Mouse (Mus musculus): ENCODE measurements around the gene Trio.

The Trio gene

DNA sequence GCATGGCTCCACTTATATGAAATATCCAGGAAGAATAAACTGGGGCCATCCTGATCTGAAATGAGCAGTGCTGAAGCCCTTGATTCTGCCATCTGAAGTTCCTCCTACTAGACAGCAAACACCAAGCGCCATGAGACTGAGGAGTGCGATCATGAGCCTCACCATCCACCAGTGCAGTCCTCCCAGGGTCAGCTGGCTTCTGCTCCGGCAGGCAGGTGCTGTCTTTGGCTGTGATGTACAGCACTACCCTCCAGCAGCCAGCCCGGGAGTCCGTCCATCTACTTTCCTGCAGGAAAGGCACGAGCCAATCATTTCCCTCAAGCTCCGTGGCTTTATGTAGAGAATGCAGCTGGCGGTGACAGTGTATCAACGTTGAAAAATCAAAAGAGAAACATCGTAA is 10.0 kb upstream of the Trio start:
- DNase-seq (ENCODE audit: low spot score), result no peak

DNA sequence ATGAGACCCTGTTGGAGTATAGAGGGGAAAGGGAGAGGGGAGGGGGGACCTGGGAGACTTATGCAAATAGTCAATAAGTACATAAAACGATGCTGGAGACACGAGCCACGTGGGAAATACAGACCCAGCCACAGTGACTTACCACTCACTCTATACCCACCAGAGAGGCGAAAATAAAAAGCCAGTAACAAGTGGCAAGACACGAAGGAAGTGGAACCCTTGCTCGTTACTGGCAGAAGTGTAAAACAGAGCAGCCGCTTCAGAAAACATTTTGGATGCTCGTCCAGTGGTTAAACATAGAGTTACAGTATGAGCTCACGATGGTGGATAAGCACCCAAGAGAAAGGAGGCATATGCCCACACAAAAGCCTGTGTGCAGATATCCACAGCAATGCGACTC is 9.0 kb upstream of the Trio start:
- no peak for DNase-seq (ENCODE audit: low spot score)

DNA sequence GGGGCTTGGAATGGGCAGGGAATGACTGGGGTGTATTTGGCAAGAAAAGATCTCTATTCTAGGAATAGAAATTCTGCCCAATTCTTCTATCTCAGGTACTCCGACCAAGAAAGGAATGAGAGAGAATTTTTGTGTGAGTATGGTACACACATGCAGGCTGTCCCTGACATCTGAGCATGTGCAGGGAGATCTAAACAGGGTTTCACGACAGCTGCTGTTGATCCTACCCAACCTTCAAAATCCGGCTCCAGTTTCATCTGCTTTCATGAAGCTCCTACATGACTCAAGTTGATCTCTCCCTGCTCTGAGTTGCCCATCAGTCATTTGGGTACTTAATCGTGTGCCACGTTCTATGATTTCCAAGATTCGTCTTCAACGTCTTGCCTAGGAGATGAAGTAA is 3.7 kb upstream of the Trio start:
- no peak for DNase-seq (ENCODE audit: low spot score)

DNA sequence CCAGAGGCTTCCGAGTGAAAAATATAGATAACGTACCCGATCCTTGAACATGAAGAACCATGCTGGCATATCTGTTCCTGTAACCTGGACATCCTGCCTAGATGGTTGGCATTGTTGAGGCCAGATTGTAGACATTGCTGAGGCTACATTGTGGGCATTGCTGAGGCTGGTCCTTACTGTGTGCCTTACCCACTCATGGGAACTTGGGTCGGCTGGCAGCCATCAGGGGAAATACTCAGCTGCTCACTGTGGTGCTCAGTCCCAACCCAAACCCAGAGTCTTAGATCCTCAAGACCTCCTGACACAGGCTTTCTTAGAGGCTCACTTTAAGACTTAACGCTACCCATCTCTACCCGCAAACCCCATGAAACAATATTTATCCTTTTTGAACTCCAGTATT is 2.9 kb upstream of the Trio start:
- DNase-seq (ENCODE audit: low spot score), result no peak

DNA sequence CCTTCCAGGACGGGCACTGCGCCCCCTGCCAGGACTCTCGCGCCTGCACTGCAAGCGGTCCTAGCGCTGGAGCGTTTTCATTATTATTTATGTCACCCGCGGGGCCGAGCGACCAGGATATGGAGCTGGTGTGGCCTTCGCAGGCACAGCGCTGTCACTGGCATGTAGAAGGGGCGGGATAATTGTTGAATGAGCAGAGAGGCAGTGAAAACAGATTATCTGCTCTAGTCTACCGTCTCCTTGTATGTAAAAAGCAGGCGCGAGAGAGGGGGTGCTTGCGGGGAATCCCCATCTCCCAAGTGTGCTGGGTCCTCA is 476 bp upstream of the Trio start:
- no peak for DNase-seq (ENCODE audit: low spot score)

DNA sequence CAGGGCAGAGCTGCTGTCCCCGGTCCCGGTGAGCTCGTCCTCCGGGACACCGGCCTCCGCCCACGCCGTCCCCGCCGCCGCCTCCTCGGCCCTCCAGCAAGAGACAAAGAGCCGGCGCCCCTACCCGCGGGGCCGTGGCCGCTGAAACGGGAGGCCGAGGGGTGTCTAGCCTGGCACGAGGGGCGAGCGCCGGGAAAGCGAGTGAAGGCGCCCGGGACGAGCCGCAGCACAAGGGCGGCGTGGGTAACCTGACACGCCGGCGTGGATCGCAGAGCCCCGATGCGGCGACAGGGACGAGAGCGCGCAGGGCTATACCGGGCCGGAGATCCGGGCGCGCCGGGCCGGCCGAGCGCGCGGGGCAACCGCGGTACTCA is 696 bp downstream of the Trio start:
- DNase-seq (ENCODE audit: low spot score), result no peak

DNA sequence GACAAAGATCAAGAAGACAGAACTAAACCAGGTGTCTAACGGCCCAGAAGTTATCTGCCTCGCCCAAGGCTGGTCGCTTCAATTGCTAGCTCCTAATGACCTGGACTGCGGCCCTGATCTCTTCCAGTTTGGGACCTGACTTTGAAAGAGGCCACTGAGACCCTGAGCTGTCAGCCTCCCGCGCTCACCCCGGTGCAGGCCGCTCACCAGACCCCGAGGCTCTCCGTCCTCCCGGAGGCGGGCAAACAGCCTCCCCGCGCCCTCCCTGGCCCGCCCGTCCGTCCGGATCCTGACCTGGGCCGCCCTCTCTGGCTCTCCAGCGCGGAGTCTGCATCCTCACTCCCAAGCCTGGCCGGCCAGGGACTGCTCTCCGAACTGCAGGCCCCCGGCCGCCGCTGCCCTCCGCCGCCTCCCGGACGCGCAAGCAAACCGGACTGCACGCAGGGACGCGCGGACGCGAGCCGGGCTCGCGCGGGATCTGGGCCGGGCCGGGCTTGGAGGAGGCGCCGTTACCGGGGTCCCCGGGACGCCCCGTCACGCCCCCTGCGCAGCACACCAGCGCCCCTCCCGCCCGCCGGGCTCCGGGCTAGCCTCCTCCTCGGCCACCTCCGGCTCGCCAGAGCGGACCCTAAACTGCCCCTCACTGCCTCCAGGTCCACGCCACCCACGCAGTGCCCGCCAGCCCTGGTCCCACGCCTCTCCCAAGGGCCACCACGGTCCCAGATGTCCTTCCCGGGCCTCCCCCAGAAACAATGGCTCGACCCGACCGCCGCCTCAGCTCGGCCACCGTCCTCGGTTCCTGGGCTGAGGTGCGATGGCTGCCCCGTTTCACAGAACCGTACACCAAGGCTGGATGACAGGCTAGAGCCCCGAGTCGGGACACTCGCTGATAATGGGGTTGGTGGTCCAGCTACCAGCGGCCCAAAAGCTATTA is 1.4 kb downstream of the Trio start:
- no peak for DNase-seq (ENCODE audit: low spot score)

DNA sequence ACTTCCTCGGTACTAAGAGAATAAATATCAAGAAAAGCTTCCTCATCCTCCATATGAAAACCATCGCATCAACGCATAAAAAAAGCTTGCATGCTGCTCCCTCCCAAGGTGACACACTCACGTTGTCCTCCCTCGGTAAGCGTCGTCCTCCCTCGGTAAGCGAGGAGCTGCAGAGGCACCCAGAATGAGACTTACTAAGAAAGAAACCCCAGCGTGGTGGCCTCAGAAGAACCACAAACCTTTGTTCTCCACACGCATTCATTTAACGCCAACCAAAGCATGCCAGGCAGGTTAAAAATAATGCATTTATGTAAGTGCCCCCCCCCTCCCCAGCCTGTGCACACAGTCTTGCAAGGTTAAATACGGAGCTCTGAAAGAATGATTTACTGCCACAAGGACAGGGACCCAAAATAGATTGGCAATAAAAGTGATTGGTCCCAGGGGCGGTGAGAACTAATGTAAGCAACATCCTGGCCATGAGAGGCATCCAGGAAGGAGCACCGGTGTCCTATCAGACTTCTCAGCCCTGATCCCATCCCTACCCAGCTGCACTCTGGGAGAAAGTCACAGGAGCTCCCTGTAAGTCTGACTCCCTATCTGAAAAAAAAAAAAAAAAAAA is 3.9 kb downstream of the Trio start:
- no peak for DNase-seq (ENCODE audit: low spot score)

DNA sequence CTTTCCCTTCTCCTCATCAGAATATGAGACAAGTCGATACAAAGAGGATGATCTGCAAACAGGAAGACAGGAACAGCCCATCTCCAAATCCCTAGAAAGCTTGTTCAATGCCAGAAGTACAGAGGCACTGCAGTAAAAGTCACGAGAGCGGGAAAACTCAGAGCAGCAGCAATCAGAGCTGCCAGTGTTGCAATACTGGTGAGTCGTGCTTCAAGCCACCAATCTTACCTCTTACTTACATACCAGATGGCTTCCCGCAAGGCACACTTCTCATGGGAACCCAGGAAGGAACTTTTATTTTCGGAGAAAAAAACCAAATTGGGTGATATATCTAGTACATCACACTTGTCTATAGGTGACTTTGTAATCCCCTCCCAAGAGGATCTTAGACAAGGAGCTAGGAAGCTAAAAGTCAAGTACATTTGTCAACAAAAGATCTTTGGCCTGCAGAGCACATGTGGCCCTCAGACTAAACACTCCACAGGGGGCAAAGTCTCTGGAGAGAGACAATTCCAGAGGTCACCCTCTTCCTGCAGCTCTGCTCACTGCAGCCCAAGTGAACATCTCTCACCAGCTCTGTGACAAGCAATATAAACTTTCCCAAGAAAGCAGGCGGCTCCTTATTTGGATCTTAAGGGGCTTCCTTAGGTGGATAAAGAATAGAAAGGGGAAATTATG is 6.1 kb downstream of the Trio start:
- no peak for DNase-seq (ENCODE audit: low spot score)

DNA sequence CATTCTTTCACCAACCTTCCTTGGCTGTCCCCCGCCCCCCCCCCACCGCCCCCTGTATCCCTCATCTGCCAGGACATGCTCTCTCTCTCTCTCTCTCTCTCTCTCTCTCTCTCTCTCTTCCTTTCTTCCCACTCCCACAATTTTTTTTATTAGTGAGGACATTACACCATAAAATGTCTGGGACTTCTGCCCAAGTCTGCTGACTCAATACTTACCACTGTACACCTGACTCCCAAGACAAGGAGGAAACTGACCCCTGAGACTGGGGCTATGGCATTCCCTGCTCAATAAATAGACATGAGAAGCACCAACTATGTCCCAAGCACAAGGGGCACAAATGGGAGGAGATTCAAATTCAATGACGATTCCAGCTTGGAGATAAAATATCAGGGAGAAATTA is 18.1 kb downstream of the Trio start:
- DNase-seq (ENCODE audit: low spot score), result no peak

DNA sequence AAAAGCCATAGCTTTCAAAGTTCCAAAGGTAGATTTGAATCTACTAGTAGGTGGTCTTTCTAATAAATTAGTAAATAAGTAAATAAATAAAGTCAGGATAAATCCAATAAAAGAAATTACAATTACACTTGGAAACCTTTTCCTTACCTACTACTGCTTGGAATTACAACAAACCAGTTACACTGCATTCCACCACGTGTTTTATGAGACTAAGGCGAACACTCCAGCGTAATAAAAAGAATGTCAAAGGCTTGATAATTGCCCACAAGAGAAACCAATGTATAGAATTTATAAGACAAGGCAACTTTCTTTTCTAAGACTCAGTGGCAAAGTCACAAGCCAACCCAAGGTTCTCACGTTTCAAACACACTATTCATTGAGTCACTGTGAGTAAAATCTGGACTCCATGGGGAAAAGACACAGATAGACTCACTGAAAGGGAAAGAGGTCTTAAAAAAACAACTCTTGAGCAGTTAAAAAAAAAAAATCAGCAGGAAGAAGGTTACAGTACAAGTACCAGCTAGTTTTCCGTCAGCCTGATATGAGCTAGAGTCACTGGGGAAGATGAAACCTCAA is 21.4 kb downstream of the Trio start:
- no peak for DNase-seq (ENCODE audit: low spot score)

DNA sequence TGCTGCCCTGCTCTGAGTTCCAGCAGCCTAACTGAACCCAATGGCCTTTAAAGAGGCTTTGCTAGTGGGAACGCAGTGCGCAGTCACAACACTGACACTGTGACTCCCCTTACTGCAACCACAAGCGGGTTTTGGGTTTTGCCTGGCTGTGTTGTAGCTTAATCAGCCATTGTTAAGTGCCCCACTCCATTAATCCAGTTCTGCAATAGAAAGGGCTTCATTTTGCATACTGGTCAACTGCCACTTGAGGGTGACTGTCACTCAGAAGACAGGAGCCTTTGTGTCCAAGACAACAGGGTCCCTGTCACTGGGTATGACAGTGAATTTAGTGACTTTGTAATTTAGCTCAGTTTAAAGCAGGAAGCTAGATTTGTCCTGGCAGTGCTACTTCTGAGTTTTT is 23.1 kb downstream of the Trio start:
- DNase-seq (ENCODE audit: low spot score), result no peak

DNA sequence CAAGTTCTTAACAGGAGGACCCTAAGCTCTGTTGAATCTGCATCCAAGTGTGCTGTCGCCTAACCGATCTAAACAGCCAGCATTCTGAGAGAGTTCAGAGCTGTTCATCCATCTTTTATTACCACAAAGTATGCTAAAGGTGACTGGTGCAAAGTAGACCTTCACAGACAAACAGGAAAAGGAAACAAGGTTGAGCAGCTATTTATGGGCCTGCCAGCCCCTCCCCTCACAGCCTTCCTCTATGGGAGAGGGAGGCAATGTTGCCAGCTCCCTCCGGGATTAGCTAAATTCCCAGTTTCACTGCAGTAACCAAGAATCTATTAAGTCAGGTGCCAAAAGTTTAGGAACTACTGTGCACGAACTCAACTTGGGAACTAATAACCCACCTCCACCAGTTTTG is 24.3 kb downstream of the Trio start:
- no peak for DNase-seq (ENCODE audit: low spot score)

DNA sequence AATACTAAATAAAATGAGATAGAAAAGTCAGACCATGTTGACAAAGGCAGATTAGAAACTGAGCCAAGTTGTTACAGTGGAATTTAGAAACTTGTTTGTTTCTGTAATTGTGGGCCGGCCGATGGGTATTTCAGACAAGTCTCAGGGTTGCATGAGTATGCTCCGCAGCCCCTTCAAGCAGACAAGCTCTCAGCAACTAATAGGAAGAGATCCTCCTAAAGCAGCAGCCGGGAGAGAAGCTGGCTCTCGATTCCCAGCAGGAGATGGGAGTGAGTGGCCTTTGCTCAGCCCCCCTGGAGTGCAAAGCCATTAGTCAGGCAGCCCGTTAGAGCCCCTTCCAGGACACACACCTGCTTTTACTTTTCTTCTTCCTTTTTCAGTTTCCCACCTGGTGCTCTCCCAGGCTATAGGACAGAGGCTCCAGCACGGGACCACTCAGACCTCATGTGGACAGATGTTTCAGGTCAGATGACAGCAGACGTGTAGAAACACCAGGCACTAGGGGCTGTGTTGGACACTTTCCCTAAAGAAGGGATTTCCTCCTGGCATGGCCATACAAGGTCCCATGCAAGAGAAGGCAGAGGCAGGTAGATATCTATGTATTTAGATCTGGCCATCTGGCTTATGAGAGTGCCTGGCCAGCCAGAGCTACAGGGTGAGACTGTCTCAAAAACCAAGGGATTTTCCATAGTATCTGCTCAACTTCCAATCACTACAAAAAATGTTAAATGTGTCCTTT is 26.9 kb downstream of the Trio start:
- DNase-seq (ENCODE audit: low spot score), result no peak

DNA sequence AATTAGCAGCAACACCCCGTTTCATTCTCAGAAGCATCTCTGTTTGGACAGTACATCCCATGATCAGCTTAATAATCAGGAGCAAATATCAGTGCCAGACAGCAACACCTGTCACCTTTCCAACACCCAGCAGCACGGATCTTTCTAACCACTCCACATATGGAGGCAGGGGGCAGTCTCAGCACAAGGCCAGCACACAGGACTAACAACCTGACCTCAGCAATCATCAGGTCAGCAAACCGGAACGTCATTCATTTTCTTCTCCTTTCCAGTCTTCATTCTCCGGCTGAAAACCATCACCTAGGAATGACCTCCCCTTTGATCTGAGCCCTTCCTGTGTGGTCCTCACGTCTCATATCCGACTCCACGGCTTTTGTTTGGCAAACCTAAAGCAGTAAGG is 27.7 kb downstream of the Trio start:
- DNase-seq (ENCODE audit: low spot score), result no peak

DNA sequence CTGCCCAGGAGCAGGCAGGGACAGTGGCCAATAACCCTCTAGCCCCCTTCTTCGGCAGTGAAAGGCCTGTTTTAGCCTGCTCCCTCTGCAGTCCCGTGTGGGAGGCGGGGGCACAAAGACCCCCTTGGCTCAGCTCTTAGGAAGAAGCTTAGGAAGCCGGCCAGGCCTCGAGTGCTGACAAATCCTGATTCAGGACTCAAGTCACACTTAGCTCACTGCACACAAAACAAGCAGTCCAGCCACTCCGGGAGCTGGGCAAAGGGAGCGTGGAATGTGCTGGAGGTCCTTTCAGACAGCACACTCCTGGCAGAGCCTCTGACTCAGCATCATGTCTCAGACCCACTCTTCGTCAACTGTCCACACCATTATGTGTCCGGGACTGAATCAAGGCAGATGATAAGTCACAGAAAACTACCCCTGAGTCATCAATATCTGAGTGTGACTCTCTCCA is 28.2 kb downstream of the Trio start:
- no peak for DNase-seq (ENCODE audit: low spot score)

DNA sequence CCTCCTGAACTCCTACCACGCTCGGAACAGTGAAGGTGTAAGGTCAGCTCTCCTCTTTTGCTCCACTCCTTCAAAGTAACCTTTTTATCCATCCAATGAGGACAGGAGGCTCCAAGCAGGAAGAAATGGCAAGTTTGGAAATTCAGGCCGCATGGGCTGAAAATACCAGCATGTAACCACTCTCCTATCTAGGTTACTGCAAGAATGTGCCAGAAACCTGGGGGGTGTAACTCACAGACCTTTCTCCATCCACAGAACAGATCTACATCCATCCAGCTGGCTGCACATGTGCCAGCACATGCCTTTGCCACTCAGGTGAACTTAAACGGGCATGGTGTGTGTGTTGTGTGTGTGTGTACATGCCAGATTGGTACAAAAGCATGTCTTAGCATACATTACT is 28.9 kb downstream of the Trio start:
- no peak for DNase-seq (ENCODE audit: low spot score)

DNA sequence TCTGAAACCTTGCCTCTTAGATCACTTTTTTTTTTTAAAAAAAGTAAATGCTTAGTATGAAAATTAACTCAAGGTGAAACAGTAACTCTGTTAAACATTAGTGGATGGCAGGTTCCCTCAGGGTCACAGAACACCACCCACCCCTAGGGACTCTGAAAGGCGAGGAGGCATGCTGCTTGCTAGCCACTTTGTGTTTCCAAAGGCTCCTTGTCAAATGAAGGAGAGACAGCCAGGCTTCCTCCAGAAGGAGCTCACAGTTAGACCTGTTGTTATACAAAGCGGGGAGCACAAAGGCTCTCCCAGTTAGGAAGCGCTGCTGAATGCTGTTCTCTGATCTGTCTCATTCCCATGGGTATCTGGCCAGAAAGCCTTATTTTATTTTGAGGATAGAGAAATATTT is 30.2 kb downstream of the Trio start:
- no peak for DNase-seq (ENCODE audit: low spot score)

DNA sequence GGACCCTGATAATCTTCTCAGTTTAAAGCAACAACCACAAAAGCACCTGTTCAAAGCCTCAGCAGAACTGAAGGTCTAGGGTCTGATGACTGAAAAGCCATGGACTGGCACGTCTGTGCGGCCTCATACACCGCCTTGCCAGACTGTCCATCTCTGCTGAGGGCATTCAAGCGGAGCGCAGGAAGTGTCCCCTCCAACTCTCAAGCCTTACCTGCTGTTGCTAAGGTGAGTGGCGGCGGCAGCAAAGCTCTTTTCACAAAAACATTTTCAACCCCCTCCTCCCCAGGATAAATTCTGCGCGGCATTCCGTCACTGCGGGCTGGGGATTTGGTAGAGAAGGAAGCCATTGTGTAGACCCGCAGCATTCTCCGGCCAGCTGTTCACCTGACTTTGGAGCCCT is 30.8 kb downstream of the Trio start:
- DNase-seq (ENCODE audit: low spot score), result no peak

DNA sequence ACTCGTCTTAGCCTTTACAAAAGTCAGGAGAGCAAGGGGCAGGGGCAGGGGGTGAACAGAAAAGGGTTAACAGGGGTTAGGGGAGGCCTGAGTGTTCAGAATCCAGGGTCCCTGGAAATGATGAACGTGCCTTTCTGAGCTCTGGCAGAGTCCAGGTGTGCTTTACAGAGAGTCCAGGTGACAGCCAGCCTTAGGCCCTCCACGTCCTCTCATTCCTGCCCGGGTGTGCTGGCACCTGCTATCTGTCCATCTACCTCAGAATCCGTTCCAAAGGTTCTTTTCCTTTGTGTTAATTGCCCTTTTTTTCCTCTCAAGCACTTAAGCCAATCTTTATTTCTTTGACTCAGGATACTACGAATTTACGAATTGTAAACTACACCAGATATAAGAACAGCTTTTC is 32.1 kb downstream of the Trio start:
- DNase-seq (ENCODE audit: low spot score), result no peak

DNA sequence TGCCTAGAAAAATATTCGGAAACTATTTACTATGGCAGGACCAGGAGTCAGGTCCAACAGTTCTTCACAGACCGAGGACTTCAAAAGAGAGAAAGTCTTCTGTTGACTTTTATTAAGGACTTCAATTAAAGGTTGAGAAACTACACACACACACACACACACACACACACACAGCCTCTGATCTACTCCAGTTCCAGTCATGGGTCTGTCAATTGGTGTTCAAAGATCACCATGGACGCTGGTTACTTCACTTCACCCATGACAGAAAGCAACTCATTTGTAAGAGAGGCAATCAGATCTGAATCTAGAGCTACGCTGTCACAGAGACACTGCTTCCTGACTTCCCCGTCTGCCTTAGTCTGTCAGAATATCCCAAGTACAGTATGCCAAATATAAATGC is 33.1 kb downstream of the Trio start:
- no peak for DNase-seq (ENCODE audit: low spot score)

DNA sequence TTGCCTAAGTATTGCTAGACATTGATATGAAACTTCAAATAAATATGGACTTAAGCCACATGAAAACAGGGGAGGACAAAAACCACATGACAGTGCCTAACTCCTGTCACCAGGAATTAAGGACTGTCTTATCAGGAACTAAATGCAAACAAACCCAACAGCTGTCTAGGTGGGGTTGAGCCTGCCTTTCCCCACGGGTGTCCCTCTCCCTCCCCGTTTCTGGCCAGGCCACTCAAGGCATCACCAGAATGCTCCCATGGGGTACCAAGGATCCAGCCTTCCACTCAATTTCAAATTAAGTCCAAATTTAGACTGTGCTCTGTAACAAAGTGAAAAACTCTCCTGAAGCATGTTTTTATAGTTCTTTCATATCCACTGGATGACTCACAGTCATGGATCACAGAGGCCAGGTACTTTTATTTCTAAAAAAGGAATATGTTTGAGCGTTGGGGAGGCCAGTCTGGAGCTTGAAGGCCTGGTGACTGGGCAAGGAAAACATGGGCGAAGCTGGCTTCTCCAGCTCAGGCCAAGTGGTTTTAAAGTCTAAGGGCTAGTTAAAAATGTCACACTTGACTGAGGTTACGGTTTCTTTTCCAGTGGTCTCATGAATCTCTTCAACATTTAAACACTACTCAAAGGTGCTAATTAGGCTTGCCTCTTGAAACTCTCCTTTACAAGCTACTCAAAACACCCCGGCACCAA is 33.6 kb downstream of the Trio start:
- DNase-seq (ENCODE audit: low spot score), result no peak
